Mouse (Mus musculus) MEL (cell line): Measurements from ENCODE around the gene A330070K13Rik. TPM values are rescaled to one million over a fixed set of nuclear protein-coding genes. Genes with fewer than 3 reads are reported as not detected.

ENCODE experiments used
- DNase-seq: peaks from one replicate; pipeline ENCODE4 v3.0.0; 2011; ENCODE audit warnings: low read depth, low spot score
- H3K27ac ChIP-seq: 2 replicates; pipeline ENCODE4 v1.5.1; 2012; ENCODE audit warnings: low read depth, mild to moderate bottlenecking, control low read depth, low read length, moderate library complexity; ENCODE audit not compliant: control insufficient read depth
- H3K27me3 ChIP-seq, 2 experiments: fragments of 150-350 bp in 1 of 2; sonication (generic) in 1 of 2; 2 replicates each; pipeline ENCODE4 v1.6.1; 2012; ENCODE audit warnings: low read length in 2 of 2, mild to moderate bottlenecking in 2 of 2, improper control_type of control experiment in 1 of 2, moderate library complexity in 1 of 2; ENCODE audit not compliant: insufficient read depth in 2 of 2, control insufficient read depth in 1 of 2
- H3K36me3 ChIP-seq, 2 experiments: 2 replicates each; pipeline ENCODE4 v1.6.1; 2012 to 2014; ENCODE audit warnings: low read length in 2 of 2, improper control_type of control experiment in 1 of 2, inconsistent platforms in 1 of 2, mild to moderate bottlenecking in 1 of 2; ENCODE audit not compliant: insufficient read depth in 2 of 2, control insufficient read depth in 1 of 2
- H3K4me1 ChIP-seq, 2 experiments: fragments of 150-350 bp in 1 of 2; sonication (generic) in 1 of 2; 2 replicates each; pipeline ENCODE4 v1.6.1; 2012; ENCODE audit warnings: low read length in 2 of 2, improper control_type of control experiment in 1 of 2, mild to moderate bottlenecking in 1 of 2; ENCODE audit not compliant: insufficient read depth in 2 of 2, control insufficient read depth in 1 of 2
- H3K4me3 ChIP-seq, 2 experiments: fragments of 150-350 bp in 1 of 2; sonication (generic) in 1 of 2; 2 replicates each; pipeline ENCODE4 v1.5.1; 2012; ENCODE audit warnings: low read depth in 2 of 2, low read length in 2 of 2, mild to moderate bottlenecking in 2 of 2, moderate library complexity in 2 of 2, control low read depth in 1 of 2, improper control_type of control experiment in 1 of 2; ENCODE audit not compliant: control insufficient read depth in 1 of 2, insufficient read depth in 1 of 2
- H3K79me2 ChIP-seq: 2 replicates; pipeline ENCODE4 v1.6.1; 2012; ENCODE audit warnings: mild to moderate bottlenecking, low read length, moderate library complexity; ENCODE audit not compliant: control insufficient read depth, poor library complexity, insufficient read depth
- H3K9ac ChIP-seq: 2 replicates; pipeline ENCODE4 v1.6.1; 2012; ENCODE audit warnings: low read depth, mild to moderate bottlenecking, control low read depth, low read length, moderate library complexity; ENCODE audit not compliant: control insufficient read depth, poor library complexity, severe bottlenecking
- H3K9me3 ChIP-seq: fragments of 150-350 bp; sonication (generic); replicated peaks from 2 replicates; pipeline ENCODE4 v1.6.1; 2012; ENCODE audit warnings: mild to moderate bottlenecking, low read length, improper control_type of control experiment, moderate library complexity; ENCODE audit not compliant: insufficient read depth
- BHLHE40 ChIP-seq: IDR thresholded peaks from 2 replicates; pipeline ENCODE4 v1.6.1; 2012; ENCODE audit warnings: low read depth, mild to moderate bottlenecking, inconsistent platforms, low read length, improper control_type of control experiment, borderline replicate concordance
- ELF1 ChIP-seq: IDR thresholded peaks from 2 replicates; pipeline ENCODE4 v1.6.1; 2014; ENCODE audit warnings: low read depth, mild to moderate bottlenecking, inconsistent platforms, low read length, improper control_type of control experiment, moderate library complexity
- MAFK ChIP-seq: IDR thresholded peaks from 2 replicates; pipeline ENCODE4 v1.6.1; 2011; ENCODE audit warnings: low read depth, mild to moderate bottlenecking, low read length, improper control_type of control experiment, borderline replicate concordance
- RAD21 ChIP-seq: IDR thresholded peaks from 2 replicates; pipeline ENCODE4 v1.6.1; 2011; ENCODE audit warnings: mild to moderate bottlenecking, low read depth, low read length, improper control_type of control experiment
- polyA plus RNA-seq, 2 experiments: library from polyadenylated mRNA; stranded (reverse) in 1 of 2; unstranded in 1 of 2; fragments of >175 nt in 1 of 2; fragments of >200 nt in 1 of 2; gene quantifications; 2 replicates each; pipeline versions ENCODE4 v1.2.1 to v1.2.4; 2012; ENCODE audit warnings: low replicate concordance in 2 of 2, low read depth in 1 of 2; ENCODE audit not compliant: insufficient read length in 2 of 2, insufficient read depth in 1 of 2, missing spikeins in 1 of 2
- total RNA-seq: library from RNA; depleted of rRNA; stranded (reverse); fragments of 300-350 nt; gene quantifications from 2 replicates; pipeline ENCODE4 v1.2.3, GENCODE M21; 2012; rRNA removed

The A330070K13Rik gene
- total and polyA plus RNA-seq, 3 experiments, result not detected

GRCm38 (mm10) chr5:130329889-130330288 lies 54.5 kb downstream of the A330070K13Rik start:
- H3K4me3 ChIP-seq, result no peak overlapping the region
- no peak overlapping the region for H3K9ac ChIP-seq
- H3K9me3 ChIP-seq, result no peaks in the 10 kb centered on the region
- H3K4me1 ChIP-seq, result no peaks in the 10 kb centered on the region
- DNase-seq, result peak; percentile 70
- H3K27ac ChIP-seq, result no peak overlapping the region
- H3K36me3 ChIP-seq, result peaks cover 0 to 3% of the 10 kb centered on the region in 2 experiments; a peak in 2 of 4 replicates
- no peaks in the 10 kb centered on the region for H3K27me3 ChIP-seq
- TF ChIP-seq ELF1 (no peak), MAFK (no peak), BHLHE40 (no peak), RAD21 (no peak)
- no peaks in the 10 kb centered on the region for H3K79me2 ChIP-seq

Other genes starting within 250 kb of the A330070K13Rik start
- 6.4 and 7.0 TPM in 2 replicates for gene Kctd7, start 239.8 kb downstream of the A330070K13Rik start, total RNA-seq
- 1 to 10 TPM in 1 of 2 experiments, not detected in 1; 5.8 TPM for gene Kctd7, start 239.8 kb downstream of the A330070K13Rik start, polyA plus RNA-seq
- 24.3 and 25.8 TPM in 2 replicates for gene Rabgef1, start 212.8 kb downstream of the A330070K13Rik start, total RNA-seq
- gene Rabgef1, start 212.8 kb downstream of the A330070K13Rik start, polyA plus RNA-seq, result 10 to 100 TPM in 1 of 2 experiments, not detected in 1; 35.1 TPM
- gene Tmem248, start 167.6 kb downstream of the A330070K13Rik start, total RNA-seq, result 50.5 and 58.2 TPM in 2 replicates
- 10 to 100 TPM in 1 of 2 experiments, not detected in 1; 55.5 TPM for gene Tmem248, start 167.6 kb downstream of the A330070K13Rik start, polyA plus RNA-seq
- 51.1 and 74.7 TPM in 2 replicates for gene Sbds, start 129.1 kb downstream of the A330070K13Rik start, total RNA-seq
- gene Sbds, start 129.1 kb downstream of the A330070K13Rik start, polyA plus RNA-seq, result 10 to 100 TPM in 1 of 2 experiments, not detected in 1; 88.1 TPM
- gene Tyw1, start 129.0 kb downstream of the A330070K13Rik start, total RNA-seq, result 33.0 and 38.8 TPM in 2 replicates
- gene Tyw1, start 129.0 kb downstream of the A330070K13Rik start, polyA plus RNA-seq, result 100 to 1,000 TPM in 1 of 2 experiments, 10 to 100 TPM in 1; 33.3 to 133 TPM
- gene Caln1, start 15.2 kb downstream of the A330070K13Rik start, total RNA-seq, result not detected in 2 replicates
- not detected for gene Caln1, start 15.2 kb downstream of the A330070K13Rik start, polyA plus RNA-seq